Mouse (Mus musculus) spleen, postnatal 14 days (tissue): ENCODE results near the gene Olfr1288.

Experiments
- DNase-seq, 2 experiments: peaks; one replicate each; pipeline ENCODE4 v3.0.0; 2021 to 2022; ENCODE audit warnings: low spot score in 2 of 2

Olfr1288 gene

GRCm38 (mm10) chr2:111473801-111474200 lies at the start of gene Olfr1288:
Gene Olfr1288 (plus strand): TSS chr2:111474101.
- no peak for DNase-seq

- DNase-seq, result no peak
Observed at GRCm38 (mm10) chr2:111448842-111449241, 25.1 kb upstream of the Olfr1288 start, which contains the start of gene Olfr1287. Gene Olfr1287 (plus strand): TSS chr2:111449142.

- no peak for DNase-seq
Observed at GRCm38 (mm10) chr2:111480519-111480918, 6.6 kb downstream of the Olfr1288 start, which contains the start of gene Olfr1289. Gene Olfr1289 (plus strand): TSS chr2:111480819.

GRCm38 (mm10) chr2:111493729-111494128 lies 19.8 kb downstream of the Olfr1288 start, which contains the start of gene Olfr1290:
Gene Olfr1290 (minus strand): TSS chr2:111493829.
- no peak for DNase-seq

- DNase-seq, result no peak
Observed at GRCm38 (mm10) chr2:111496880-111497279, 23.0 kb downstream of the Olfr1288 start, which contains the start of gene Olfr1291-ps1. Gene Olfr1291-ps1 (plus strand): TSS chr2:111497180.

GRCm38 (mm10) chr2:111517451-111517850 lies 43.5 kb downstream of the Olfr1288 start:
- DNase-seq, result no peak

GRCm38 (mm10) chr2:111524903-111525302 lies 51.0 kb downstream of the Olfr1288 start, which contains the start of gene Olfr1293-ps:
Gene Olfr1293-ps (plus strand): TSS chr2:111525203.
- DNase-seq, result no peak
